Mouse (Mus musculus) heart, embryonic 14.5 days (tissue): ENCODE data around the gene Gstp3. TPM values are rescaled to one million over a fixed set of nuclear protein-coding genes. Genes with fewer than 3 reads are reported as not detected.
"Not testable (repeated sequence)": the region's sequence is repeated elsewhere in the genome, so short reads cannot be mapped to it uniquely, and the experiment has no call there.

Source experiments
- ATAC-seq: fragments of 200-750 bp; cut with Nextera tagmentation; 2 replicates; pipeline ENCODE4 v1.8.0; 2017; ENCODE audit warnings: low read depth, moderate TSS enrichment; ENCODE audit not compliant: insufficient number of reproducible peaks, insufficient read depth, low FRiP score
- H3K27ac ChIP-seq, 2 experiments: fragments of 200-500 bp in 1 of 2; fragments of 300-500 bp in 1 of 2; sonication (generic) in 1 of 2; replicated peaks in 1 of 2; 2 replicates each; pipeline ENCODE4 v1.5.1; 2012 to 2014; ENCODE audit warnings: low read depth in 2 of 2, low read length in 2 of 2, control low read depth in 1 of 2, mild to moderate bottlenecking in 1 of 2, mixed read lengths in 1 of 2; ENCODE audit not compliant: control insufficient read depth in 1 of 2, insufficient read depth in 1 of 2
- H3K27me3 ChIP-seq: fragments of 300-500 bp; sonication (generic); 2 replicates; pipeline ENCODE4 v1.6.1; 2014; ENCODE audit warnings: mild to moderate bottlenecking, low read length, control low read depth; ENCODE audit not compliant: control insufficient read depth, insufficient read depth
- H3K36me3 ChIP-seq: fragments of 300-500 bp; sonication (generic); 2 replicates; pipeline ENCODE4 v1.6.1; 2014; ENCODE audit warnings: mild to moderate bottlenecking, control low read depth, low read length, mixed read lengths; ENCODE audit not compliant: control insufficient read depth, insufficient read depth
- H3K4me1 ChIP-seq, 2 experiments: fragments of 200-500 bp in 1 of 2; fragments of 300-500 bp in 1 of 2; sonication (generic) in 1 of 2; 2 replicates each; pipeline ENCODE4 v1.6.1; 2012 to 2014; ENCODE audit warnings: low read length in 2 of 2, control low read depth in 1 of 2, mixed read lengths in 1 of 2; ENCODE audit not compliant: control insufficient read depth in 2 of 2, insufficient read depth in 2 of 2
- H3K4me2 ChIP-seq: fragments of 300-500 bp; sonication (generic); 2 replicates; pipeline ENCODE4 v1.6.1; 2014; ENCODE audit warnings: mild to moderate bottlenecking, low read length
- H3K4me3 ChIP-seq, 2 experiments: fragments of 200-500 bp in 1 of 2; fragments of 300-500 bp in 1 of 2; sonication (generic) in 1 of 2; 2 replicates each; pipeline ENCODE4 v1.5.1; 2012 to 2014; ENCODE audit warnings: low read length in 2 of 2, mild to moderate bottlenecking in 2 of 2, control low read depth in 1 of 2, low read depth in 1 of 2, moderate library complexity in 1 of 2; ENCODE audit not compliant: control insufficient read depth in 1 of 2, insufficient read depth in 1 of 2
- H3K9ac ChIP-seq: fragments of 300-500 bp; sonication (generic); 2 replicates; pipeline ENCODE4 v1.6.1; 2014; ENCODE audit warnings: mild to moderate bottlenecking, low read length
- H3K9me3 ChIP-seq: fragments of 300-500 bp; sonication (generic); 2 replicates; pipeline ENCODE4 v1.6.1; 2016; ENCODE audit warnings: low read length, control low read depth; ENCODE audit not compliant: control insufficient read depth
- WGBS: fragments of 180-500 bp; shearing (Covaris S2); extraction: QIAGEN DNeasy Blood & Tissue Kit; methylation state at CpG from one replicate; pipeline ENCODE4 v1.1.7; 2014; 5-methylcytosine and 5-hydroxymethylcytosine counted together
- polyA plus RNA-seq: library from polyadenylated mRNA; unstranded; fragments of >200 nt; fragmentation: Nextera tagmentation; extraction: Ambion mirVana; gene quantifications from 2 replicates; pipeline ENCODE4 v1.2.1, GENCODE M21; 2014

Gene Gstp3
- polyA plus RNA-seq, 1 experiment from 2014 or later, result not detected

DNA sequence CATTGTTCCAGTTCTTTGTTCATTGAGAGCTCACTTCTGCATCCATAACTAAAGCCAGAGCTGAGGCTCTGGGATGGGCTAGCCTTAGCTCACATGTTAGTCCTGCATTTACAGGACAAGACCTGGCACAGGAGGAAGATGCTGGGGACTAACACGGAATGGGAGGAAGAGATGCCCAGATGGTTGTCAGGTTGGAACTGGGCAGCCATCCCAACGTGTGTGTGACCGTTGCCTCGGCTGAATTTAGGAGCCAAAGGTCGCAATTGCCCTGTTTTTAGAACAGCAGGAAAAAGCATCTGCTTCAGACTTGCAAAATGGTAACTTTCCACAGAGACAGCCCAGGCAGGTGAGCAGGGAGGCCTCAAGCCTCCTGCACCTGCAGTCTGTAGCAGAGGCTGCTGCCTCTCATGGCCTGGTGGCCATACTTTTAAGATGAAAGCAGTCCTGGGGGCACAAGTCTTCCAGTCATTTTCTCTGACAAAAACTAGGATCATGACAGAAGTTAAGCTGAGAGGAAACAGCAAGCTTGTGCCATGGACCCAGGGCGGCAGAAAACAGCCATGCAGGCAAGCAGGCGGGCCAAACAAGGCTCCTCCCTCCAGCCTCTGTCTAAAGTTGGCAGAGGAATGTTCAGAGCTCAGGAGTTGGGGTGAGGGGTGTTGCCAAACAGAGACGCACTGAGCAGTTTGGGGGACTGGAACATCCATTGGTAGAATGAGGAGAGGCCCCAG is 4.0 kb downstream of the Gstp3 start:
- Histone ChIP-seq H3K4me2 (no peak overlapping the region), H3K27ac (no peak overlapping the region), H3K4me3 (no peak overlapping the region), H3K9me3 (no peaks in the 10 kb centered on the region), H3K36me3 (no peaks in the 10 kb centered on the region), H3K9ac (no peak overlapping the region), H3K27me3 (no peaks in the 10 kb centered on the region), H3K4me1 (peaks cover 10 to 13% of the 10 kb centered on the region in 2 experiments)
- WGBS, result 68% methylated on average over 8 of the region's 8 CpGs
- ATAC-seq, result no peak

DNA sequence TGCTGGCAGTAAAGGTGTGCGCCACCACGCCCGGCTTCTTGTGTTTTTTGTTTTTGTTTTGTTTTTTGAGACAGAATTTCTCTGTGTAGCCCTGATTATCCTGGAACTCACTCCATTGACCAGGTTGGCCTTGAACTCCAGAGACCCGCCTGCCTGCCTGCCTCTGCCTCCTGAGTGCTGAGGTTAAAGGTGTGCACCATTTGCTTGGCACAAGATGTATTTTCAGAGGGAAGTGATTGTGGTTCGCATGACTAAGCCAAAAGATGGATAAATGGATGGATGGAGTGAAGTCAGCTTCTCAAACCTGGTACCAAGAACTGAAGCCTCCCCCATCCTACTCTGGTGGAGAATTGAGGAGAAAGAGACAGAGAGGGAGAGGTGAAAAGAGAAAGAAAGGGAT is 4.8 kb downstream of the Gstp3 start:
- Histone ChIP-seq H3K27ac (no peak overlapping the region), H3K4me2 (no peak overlapping the region), H3K9me3 (no peaks in the 10 kb centered on the region), H3K4me3 (no peak overlapping the region), H3K36me3 (no peaks in the 10 kb centered on the region), H3K4me1 (peaks cover 10 to 13% of the 10 kb centered on the region in 2 experiments), H3K9ac (no peak overlapping the region), H3K27me3 (no peaks in the 10 kb centered on the region)
- ATAC-seq, result no peak
- 80% methylated on average over 5 of the region's 5 CpGs for WGBS

GRCm38 (mm10) chr19:4052516-4053030 is 6.8 kb downstream of the Gstp3 start:
- H3K4me2 ChIP-seq, result no peak overlapping the region
- H3K9ac ChIP-seq, result no peak overlapping the region
- no peaks in the 10 kb centered on the region for H3K27me3 ChIP-seq
- no peak for ATAC-seq
- no peaks in the 10 kb centered on the region for H3K9me3 ChIP-seq
- H3K36me3 ChIP-seq, result no peaks in the 10 kb centered on the region
- WGBS, result 68% methylated on average over 5 of the region's 5 CpGs
- H3K4me1 ChIP-seq, result peaks cover 10 to 13% of the 10 kb centered on the region in 2 experiments; a peak in 3 of 4 replicates
- H3K27ac ChIP-seq, result no peak overlapping the region
- no peak overlapping the region for H3K4me3 ChIP-seq

DNA sequence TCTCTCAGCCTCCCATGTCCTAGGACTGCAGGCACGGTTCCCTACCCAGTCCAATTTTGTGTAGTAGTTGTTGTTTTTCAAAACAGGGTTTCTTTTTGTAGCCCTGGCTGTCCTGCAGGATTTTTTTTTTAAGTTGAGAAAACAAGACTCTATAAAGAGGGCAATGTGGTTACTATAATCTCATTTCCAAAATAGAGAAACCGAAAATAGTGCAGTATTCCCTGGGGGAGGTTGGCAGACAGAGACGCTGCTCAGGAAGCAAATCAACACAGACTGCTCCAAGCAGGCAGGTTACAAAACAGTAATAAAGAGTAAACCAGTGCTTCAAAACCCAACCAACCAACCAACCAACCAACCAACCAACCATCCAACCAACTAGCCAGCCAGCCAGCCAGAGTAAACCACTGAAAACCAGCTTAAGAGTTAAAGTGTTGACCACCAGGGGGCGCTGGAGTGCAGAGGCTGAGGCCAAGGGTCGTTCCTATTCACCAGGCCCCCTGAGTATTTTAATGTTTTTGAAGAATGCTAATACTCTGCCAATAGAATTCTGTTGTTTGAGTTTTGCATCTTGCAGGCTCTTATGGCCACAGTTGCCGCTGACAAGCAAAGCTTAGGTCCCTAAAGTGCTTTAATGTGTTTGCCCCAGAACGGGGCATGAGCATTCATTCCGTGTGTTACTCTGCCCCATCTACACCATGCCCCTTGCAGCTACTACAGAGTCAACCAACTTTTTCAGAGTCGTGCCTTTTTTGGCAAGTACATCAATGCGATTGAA is 7.4 kb downstream of the Gstp3 start:
- H3K27me3 ChIP-seq, result no peaks in the 10 kb centered on the region
- H3K4me2 ChIP-seq, result no peak overlapping the region
- no peak overlapping the region for H3K27ac ChIP-seq
- WGBS, result 45% methylated on average over 10 of the region's 10 CpGs
- ATAC-seq, result no peak; the same call in 1 of the 2 replicates
- no peak overlapping the region for H3K9ac ChIP-seq
- no peaks in the 10 kb centered on the region for H3K36me3 ChIP-seq
- no peaks in the 10 kb centered on the region for H3K9me3 ChIP-seq
- H3K4me1 ChIP-seq, result peaks cover 9 to 13% of the 10 kb centered on the region in 2 experiments; a peak in 3 of 4 replicates
- no peak overlapping the region for H3K4me3 ChIP-seq

DNA sequence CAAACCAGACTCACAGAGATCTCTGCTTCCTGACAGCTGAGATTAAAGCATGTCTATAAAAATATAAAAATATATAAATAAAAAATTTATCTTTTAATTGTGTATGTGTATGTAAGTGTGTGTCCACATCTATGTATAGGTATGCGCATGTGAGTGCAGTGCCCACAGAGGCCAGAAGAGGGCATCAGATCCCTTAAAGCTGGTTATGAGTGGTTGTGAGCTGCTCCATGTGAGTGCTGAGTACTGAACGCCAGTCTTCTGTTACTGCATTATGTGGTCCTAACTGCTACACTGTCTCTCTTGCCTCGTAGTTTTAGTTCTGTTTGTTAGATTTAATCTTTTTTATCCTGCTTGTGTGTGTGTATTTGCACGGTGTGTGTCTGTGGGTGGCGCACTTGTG is 8.4 kb downstream of the Gstp3 start:
- Histone ChIP-seq H3K27me3 (no peaks in the 10 kb centered on the region), H3K9ac (no peak overlapping the region), H3K4me3 (no peak overlapping the region), H3K4me1 (peaks cover under 1 to 8% of the 10 kb centered on the region in 2 experiments; a peak in 2 of 4 replicates), H3K36me3 (no peaks in the 10 kb centered on the region), H3K4me2 (no peak overlapping the region), H3K27ac (no peak overlapping the region), H3K9me3 (no peaks in the 10 kb centered on the region)
- no peak for ATAC-seq
- 93% methylated on average over 5 of the region's 5 CpGs for WGBS

GRCm38 (mm10) chr19:4049069-4049468 is 10.3 kb downstream of the Gstp3 start:
- H3K9me3 ChIP-seq, H3K4me2 ChIP-seq, H3K36me3 ChIP-seq, ATAC-seq, H3K9ac ChIP-seq, H3K27me3 ChIP-seq, H3K4me3 ChIP-seq, H3K27ac ChIP-seq, H3K4me1 ChIP-seq: not testable (repeated sequence)
- WGBS, result 84% methylated on average over 5 of the region's 5 CpGs

GRCm38 (mm10) chr19:4047859-4048258 is 11.5 kb downstream of the Gstp3 start:
- Histone ChIP-seq H3K4me2 (no peak overlapping the region), H3K9me3 (no peaks in the 10 kb centered on the region), H3K4me3 (no peak overlapping the region), H3K9ac (no peak overlapping the region), H3K27ac (no peak overlapping the region), H3K36me3 (no peaks in the 10 kb centered on the region), H3K27me3 (no peaks in the 10 kb centered on the region), H3K4me1 (peaks cover 0 to 5% of the 10 kb centered on the region in 2 experiments; a peak in 1 of 4 replicates)
- 19% methylated on average over 4 of the region's 4 CpGs for WGBS
- ATAC-seq, result no peak
